Mouse (Mus musculus): ENCODE measurements at regions not wholly inside any gene's neighbourhood (a gene's known extent, or its start where the extent isn't known, plus 50 kb on each side); places are given as distances from the start of the nearest gene placed in this dataset.
"Not testable (repeated sequence)": the region's sequence is repeated elsewhere in the genome, so short reads cannot be mapped to it uniquely, and the experiment has no call there.

DNA sequence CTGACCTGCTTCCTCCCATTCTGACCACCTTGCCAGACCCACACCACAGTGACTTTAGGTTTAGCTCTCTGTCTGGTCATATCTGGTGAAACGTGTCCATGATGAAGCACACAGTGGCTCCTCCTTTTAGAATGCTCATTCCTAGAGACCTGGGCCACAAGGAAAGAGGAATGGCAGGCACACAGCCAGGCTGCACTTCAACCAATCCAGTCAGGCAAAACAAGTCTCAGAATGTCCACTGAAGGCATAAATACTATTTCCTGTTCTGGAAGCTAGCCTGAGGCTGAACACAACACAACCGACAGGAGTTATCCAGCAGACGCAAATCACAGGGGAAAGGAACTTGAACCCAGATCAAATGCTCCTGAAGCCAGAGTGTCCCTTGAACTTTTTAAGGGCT is 235.4 kb upstream of the Jarid2 start:
- H3K27me3 ChIP-seq (ENCODE audit: control insufficient read depth) = no peaks in the 10 kb centered on the region
- no peaks in the 10 kb centered on the region for H3K36me3 ChIP-seq (ENCODE audit: control insufficient read depth)
- H3K9me3 ChIP-seq (ENCODE audit: control insufficient read depth, low read length) = no peaks in the 10 kb centered on the region
- H3K4me3 ChIP-seq (replicated peaks) = no peak overlapping the region
- no peaks in the 10 kb centered on the region for H3K4me1 ChIP-seq (ENCODE audit: control insufficient read depth)
- TF ChIP-seq TAL1 (IDR thresholded peaks at IDR 0.05; ENCODE audit: low read length) = no peak

DNA sequence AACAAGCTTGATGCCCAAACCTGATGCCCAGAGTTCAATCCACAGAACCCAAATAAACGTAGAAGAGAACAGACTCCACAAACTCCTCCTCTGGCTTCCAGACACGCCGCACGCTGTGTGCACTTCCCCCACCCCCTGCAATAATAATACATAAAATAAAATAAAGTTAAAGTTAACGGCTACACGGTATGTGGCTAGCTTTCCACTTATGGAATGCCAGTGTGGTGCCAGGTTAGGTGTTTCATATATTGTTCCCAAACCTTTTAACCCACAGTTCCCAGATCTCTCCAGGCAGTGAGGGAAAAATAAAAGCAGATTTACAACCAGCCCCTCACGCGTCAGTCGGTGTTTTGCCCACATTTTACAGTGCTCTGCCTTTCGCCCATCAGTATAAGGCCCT is 233.8 kb upstream of the Jarid2 start:
- no peaks in the 10 kb centered on the region for H3K27me3 ChIP-seq (ENCODE audit: control insufficient read depth)
- no peaks in the 10 kb centered on the region for H3K4me1 ChIP-seq (ENCODE audit: control insufficient read depth)
- no peaks in the 10 kb centered on the region for H3K36me3 ChIP-seq (ENCODE audit: control insufficient read depth)
- no peak overlapping the region for H3K4me3 ChIP-seq (replicated peaks)
- H3K9me3 ChIP-seq (ENCODE audit: control insufficient read depth, low read length) = no peaks in the 10 kb centered on the region
- TF ChIP-seq TAL1 (IDR thresholded peaks at IDR 0.05; ENCODE audit: low read length) = no peak
- no peak for TF ChIP-seq GATA1 (IDR thresholded peaks at IDR 0.05; ENCODE audit: low read length)

DNA sequence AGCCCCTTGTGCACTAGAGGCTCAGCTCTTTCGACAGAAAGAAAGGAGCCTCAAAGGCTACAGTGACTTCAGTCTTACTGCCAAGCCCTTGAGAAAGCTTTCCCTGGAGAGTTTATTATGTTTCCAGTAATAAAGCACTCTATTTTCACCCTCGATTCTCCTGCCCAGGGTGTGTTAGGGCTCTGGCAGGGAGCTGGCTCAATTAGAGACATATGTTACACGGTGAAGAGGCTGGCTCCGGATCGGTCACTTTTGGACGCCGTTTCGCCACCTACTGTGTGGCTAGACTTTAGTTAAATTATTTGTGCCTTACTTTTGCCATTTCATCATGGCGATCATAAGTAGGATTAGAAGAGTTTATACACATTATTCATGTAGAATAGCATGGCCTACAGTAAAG is 232.7 kb upstream of the Jarid2 start:
- no peaks in the 10 kb centered on the region for H3K27me3 ChIP-seq (ENCODE audit: control insufficient read depth)
- no peaks in the 10 kb centered on the region for H3K36me3 ChIP-seq (ENCODE audit: control insufficient read depth)
- H3K9me3 ChIP-seq (ENCODE audit: control insufficient read depth, low read length) = no peaks in the 10 kb centered on the region
- no peak for TF ChIP-seq TAL1 (IDR thresholded peaks at IDR 0.05; ENCODE audit: low read length)
- TF ChIP-seq GATA1 (IDR thresholded peaks at IDR 0.05; ENCODE audit: low read length) = no peak
- H3K4me3 ChIP-seq (replicated peaks) = no peak overlapping the region
- H3K4me1 ChIP-seq (ENCODE audit: control insufficient read depth) = no peaks in the 10 kb centered on the region

DNA sequence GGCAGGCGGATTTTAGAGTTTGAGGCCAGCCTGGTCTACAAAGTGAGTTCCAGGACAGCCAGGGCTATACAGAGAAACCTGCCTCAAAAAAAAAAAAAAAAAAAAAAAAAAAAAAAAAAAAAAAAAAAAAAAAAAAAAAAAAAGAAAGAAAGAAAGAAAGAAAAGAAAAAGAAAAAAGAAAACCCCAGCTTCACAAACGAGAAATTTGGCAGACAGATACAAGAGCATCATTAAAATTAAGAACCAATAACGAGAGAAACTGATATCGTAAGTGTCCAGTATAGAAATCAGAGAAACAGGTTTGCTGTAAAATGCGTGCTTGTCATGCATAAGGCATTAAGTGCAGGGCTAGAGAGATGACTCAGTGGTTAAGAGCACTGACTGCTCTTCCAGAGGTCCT is 228.4 kb upstream of the Jarid2 start:
- H3K27me3 ChIP-seq (ENCODE audit: control insufficient read depth); H3K9me3 ChIP-seq (ENCODE audit: control insufficient read depth, low read length); H3K36me3 ChIP-seq (ENCODE audit: control insufficient read depth); H3K4me3 ChIP-seq (replicated peaks); H3K4me1 ChIP-seq (ENCODE audit: control insufficient read depth): not testable (repeated sequence)

DNA sequence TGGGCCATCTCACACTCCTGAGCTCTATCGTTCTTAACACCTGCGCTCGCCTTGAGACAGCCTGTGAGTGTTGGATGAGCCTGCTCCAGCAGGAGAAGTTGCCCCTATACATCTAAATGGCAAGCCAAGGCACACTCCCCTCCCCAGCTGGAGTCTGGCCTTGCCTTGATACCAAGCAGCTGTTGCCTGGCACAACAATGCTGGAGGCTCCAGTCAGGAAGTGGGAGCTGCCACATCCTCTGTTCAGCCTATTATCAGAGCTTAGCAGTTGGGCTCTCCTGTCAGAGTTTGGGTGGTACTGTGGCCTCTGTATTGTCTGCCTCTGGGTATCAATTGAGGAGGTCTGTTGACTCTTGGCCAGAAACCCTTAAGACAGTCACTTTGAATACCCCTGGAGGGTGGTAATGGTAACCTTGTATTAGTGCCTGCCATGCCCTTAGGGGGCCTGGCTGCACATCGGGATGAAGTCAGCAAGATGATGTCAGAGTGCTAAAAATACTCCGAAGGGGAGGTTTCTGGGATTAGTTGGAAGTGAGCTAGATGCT is 227.4 kb upstream of the Jarid2 start:
- Histone ChIP-seq H3K9me3 (ENCODE audit: control insufficient read depth, low read length) (no peaks in the 10 kb centered on the region), H3K4me1 (ENCODE audit: control insufficient read depth) (peaks cover 1% of the 10 kb centered on the region; the same call in 1 of the 2 replicates), H3K36me3 (ENCODE audit: control insufficient read depth) (no peaks in the 10 kb centered on the region), H3K4me3 (replicated peaks) (no peak overlapping the region), H3K27me3 (ENCODE audit: control insufficient read depth) (no peaks in the 10 kb centered on the region)
- TF ChIP-seq GATA1 (IDR thresholded peaks at IDR 0.05; ENCODE audit: low read length) (no peak), TAL1 (IDR thresholded peaks at IDR 0.05; ENCODE audit: low read length) (no peak)

DNA sequence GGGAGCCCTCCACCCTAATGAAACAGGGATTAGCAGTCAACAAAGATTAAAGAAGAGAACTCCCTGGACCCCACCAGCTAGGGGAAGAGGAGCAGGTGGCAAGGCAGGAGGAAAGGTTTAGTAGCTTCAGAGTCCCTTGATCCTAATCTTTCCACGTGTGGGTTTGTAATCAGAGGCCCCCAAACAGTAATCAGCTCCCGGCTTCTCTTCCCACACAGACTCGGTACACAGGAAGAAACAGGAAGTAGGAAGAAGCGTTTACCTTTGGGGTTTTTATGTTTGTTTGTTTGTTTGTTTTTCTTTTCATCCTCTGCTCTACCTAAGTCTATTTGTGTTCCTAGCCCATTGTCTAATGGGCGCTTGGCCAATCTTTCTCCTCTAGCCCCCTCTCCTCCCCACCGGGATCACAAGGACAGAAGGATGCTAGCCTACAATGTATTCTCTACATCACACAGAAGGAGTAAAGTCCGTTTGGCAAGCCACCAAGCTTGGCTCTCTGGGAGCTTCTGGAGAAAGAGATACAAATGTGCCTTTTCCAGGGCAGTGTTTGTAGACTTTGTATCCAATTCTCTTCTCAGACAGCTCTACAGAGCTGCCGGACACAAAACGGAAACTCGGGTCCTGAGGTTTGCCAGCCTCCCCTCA is 226.5 kb upstream of the Jarid2 start:
- Histone ChIP-seq H3K9me3 (ENCODE audit: control insufficient read depth, low read length) (no peaks in the 10 kb centered on the region), H3K27me3 (ENCODE audit: control insufficient read depth) (no peaks in the 10 kb centered on the region), H3K4me3 (replicated peaks) (no peak overlapping the region), H3K4me1 (ENCODE audit: control insufficient read depth) (peaks cover 1% of the 10 kb centered on the region; the same call in 1 of the 2 replicates), H3K36me3 (ENCODE audit: control insufficient read depth) (no peaks in the 10 kb centered on the region)
- no peak for TF ChIP-seq TAL1 (IDR thresholded peaks at IDR 0.05; ENCODE audit: low read length)
- TF ChIP-seq GATA1 (IDR thresholded peaks at IDR 0.05; ENCODE audit: low read length) = no peak

DNA sequence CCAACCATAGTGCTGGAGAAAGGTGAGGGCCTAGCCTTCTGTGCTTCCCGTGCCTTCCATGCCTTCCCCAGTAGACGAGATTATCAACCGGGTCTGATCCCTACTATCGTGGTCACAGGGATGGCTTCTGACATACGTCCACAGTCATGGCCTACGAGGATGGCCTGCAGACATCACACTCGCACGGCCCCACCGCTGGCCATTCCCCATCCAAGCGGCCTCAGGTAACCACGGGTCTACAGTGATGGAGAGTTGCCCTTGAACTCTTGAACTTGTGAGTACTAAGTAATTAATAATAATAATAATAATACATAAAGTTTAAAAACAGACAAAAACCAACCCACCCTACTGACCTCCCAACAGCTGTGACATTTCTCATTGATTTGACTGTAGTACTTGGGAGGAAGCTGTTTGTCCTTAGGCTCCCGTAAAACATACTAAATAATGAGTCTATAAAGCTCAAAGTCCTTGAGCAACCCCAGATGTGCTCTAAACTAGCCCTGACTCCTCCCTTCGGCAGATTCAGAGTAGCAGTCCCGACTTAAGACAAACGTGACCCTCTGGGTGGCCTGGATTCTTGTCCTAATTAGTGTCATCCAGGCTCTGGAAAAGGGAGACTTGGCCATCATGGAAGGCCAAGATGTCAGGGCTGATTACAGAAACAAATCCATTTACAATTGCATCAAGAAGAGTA is 225.9 kb upstream of the Jarid2 start:
- Histone ChIP-seq H3K4me1 (ENCODE audit: control insufficient read depth) (peaks cover 1% of the 10 kb centered on the region; the same call in 1 of the 2 replicates), H3K27me3 (ENCODE audit: control insufficient read depth) (no peaks in the 10 kb centered on the region), H3K36me3 (ENCODE audit: control insufficient read depth) (no peaks in the 10 kb centered on the region), H3K9me3 (ENCODE audit: control insufficient read depth, low read length) (no peaks in the 10 kb centered on the region), H3K4me3 (replicated peaks) (no peak overlapping the region)
- no peak for TF ChIP-seq TAL1 (IDR thresholded peaks at IDR 0.05; ENCODE audit: low read length)
- TF ChIP-seq GATA1 (IDR thresholded peaks at IDR 0.05; ENCODE audit: low read length) = no peak

DNA sequence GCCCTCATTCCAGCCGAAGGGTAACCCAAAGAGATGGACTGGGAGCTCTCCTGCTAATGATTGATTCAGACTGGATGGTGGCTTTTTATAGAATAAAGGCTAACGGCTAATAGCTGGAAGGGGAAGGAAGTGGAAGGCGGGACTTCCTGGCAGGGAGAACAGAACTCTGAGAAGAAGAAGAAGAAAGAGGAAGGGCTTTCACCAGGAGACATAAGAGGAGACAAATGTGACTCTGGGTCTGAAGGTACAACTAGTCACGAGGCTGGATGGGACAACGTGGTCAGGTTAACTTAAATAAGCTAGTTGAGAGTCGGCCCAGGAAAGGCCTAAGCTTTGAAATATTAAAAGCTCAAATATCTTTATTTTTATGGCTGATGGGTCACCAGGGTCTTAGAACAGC is 224.8 kb upstream of the Jarid2 start:
- no peaks in the 10 kb centered on the region for H3K36me3 ChIP-seq (ENCODE audit: control insufficient read depth)
- H3K9me3 ChIP-seq (ENCODE audit: control insufficient read depth, low read length) = no peaks in the 10 kb centered on the region
- no peak overlapping the region for H3K4me3 ChIP-seq (replicated peaks)
- no peaks in the 10 kb centered on the region for H3K27me3 ChIP-seq (ENCODE audit: control insufficient read depth)
- H3K4me1 ChIP-seq (ENCODE audit: control insufficient read depth) = peaks cover 1% of the 10 kb centered on the region; the same call in 1 of the 2 replicates
- TF ChIP-seq GATA1 (IDR thresholded peaks at IDR 0.05; ENCODE audit: low read length) (no peak), TAL1 (IDR thresholded peaks at IDR 0.05; ENCODE audit: low read length) (no peak)

DNA sequence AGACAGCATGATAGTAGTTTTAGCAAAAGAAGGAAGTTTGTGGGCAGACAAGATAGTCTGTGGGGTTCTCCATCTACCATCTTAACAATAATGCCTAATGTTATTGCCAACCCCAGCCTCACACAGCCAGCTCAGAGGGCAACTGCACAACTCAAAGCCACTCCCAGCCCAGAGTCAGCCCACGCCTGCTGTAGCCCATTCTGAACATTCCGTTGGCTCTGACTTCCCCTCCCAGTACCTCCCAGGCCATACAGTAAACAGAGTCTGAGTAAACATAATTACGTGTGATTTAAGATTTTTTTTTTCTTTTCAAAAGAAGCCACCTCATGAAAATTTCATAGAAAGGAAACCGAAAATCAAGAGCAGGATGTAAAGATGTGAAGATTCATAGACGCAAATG is 222.3 kb upstream of the Jarid2 start:
- peaks cover 1% of the 10 kb centered on the region; the same call in 1 of the 2 replicates for H3K4me1 ChIP-seq (ENCODE audit: control insufficient read depth)
- no peak for TF ChIP-seq GATA1 (IDR thresholded peaks at IDR 0.05; ENCODE audit: low read length)
- TF ChIP-seq TAL1 (IDR thresholded peaks at IDR 0.05; ENCODE audit: low read length) = no peak
- H3K4me3 ChIP-seq (replicated peaks) = no peak overlapping the region
- H3K9me3 ChIP-seq (ENCODE audit: control insufficient read depth, low read length) = no peaks in the 10 kb centered on the region
- H3K27me3 ChIP-seq (ENCODE audit: control insufficient read depth) = no peaks in the 10 kb centered on the region
- no peaks in the 10 kb centered on the region for H3K36me3 ChIP-seq (ENCODE audit: control insufficient read depth)

Measured in erythroblast, embryonic 14.5 days (primary cell).